Mouse (Mus musculus) forelimb bud, embryonic 11.5 days (tissue): ENCODE measurements around the gene Amh.

Source experiments
- DNase-seq: peaks from one replicate; pipeline ENCODE4 v3.0.0-alpha.2; 2012; ENCODE audit warnings: low read depth, low spot score

Gene Amh

DNA sequence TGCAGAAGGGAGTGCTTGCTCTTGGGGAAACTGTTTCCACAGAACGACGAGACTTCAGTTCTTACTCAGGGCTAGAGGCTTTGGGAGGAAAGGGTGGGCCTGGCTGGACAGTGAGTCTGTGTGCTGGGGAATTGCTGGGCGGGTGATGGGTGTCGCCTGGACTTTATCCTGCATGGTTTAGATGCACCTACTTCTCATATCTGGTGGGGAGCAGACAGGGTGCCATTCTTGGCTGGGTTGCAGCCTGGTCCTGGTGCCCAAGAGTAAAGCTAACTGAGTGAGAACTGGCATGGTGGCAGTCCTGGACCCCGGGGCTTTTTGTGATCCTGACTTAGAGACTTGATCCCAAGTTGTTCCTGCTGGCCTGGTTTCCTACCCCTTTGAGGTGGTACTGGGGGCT lies 51.9 kb downstream of the Amh start:
- DNase-seq, result no peak
